Mouse (Mus musculus) forebrain, embryonic 14.5 days (tissue): ENCODE measurements at regions not wholly inside any gene's neighbourhood (a gene's known extent, or its start where the extent isn't known, plus 50 kb on each side); places are given as distances from the start of the nearest gene placed in this dataset.

Source experiments
- ATAC-seq: fragments of 200-750 bp; cut with Nextera tagmentation; 2 replicates; pipeline ENCODE4 v1.8.0; 2017; ENCODE audit warnings: mild to moderate bottlenecking, moderate library complexity
- DNase-seq: peaks from one replicate; pipeline ENCODE4 v3.0.0-alpha.2; 2015; ENCODE audit warnings: low spot score
- H3K27ac ChIP-seq: fragments of 300-500 bp; sonication (generic); 2 replicates; pipeline ENCODE4 v1.5.1; 2014; ENCODE audit warnings: low read depth, mild to moderate bottlenecking, control low read depth, low read length, moderate library complexity
- H3K27me3 ChIP-seq: fragments of 300-500 bp; sonication (generic); replicated peaks from 2 replicates; pipeline ENCODE4 v1.6.1; 2014; ENCODE audit warnings: low read length, control low read depth, mixed read lengths; ENCODE audit not compliant: control insufficient read depth, insufficient read depth
- H3K36me3 ChIP-seq: fragments of 300-500 bp; sonication (generic); 2 replicates; pipeline ENCODE4 v1.6.1; 2014; ENCODE audit warnings: low read length, control low read depth; ENCODE audit not compliant: control insufficient read depth, insufficient read depth
- H3K4me1 ChIP-seq: fragments of 300-500 bp; sonication (generic); 2 replicates; pipeline ENCODE4 v1.6.1; 2014; ENCODE audit warnings: antibody characterized with exemption, low read length, control low read depth; ENCODE audit not compliant: control insufficient read depth, insufficient read depth
- H3K4me2 ChIP-seq: fragments of 300-500 bp; sonication (generic); 2 replicates; pipeline ENCODE4 v1.6.1; 2014; ENCODE audit warnings: mild to moderate bottlenecking, control low read depth, low read length
- H3K4me3 ChIP-seq: fragments of 300-500 bp; sonication (generic); 2 replicates; pipeline ENCODE4 v1.5.1; 2014; ENCODE audit warnings: low read depth, low read length, control low read depth
- H3K9ac ChIP-seq: fragments of 300-500 bp; sonication (generic); 2 replicates; pipeline ENCODE4 v1.6.1; 2014; ENCODE audit warnings: mild to moderate bottlenecking, low read length, control low read depth, moderate library complexity
- H3K9me3 ChIP-seq: fragments of 300-500 bp; sonication (generic); replicated peaks from 2 replicates; pipeline ENCODE4 v1.6.1; 2016; ENCODE audit warnings: low read length, control low read depth, mixed read lengths; ENCODE audit not compliant: control insufficient read depth
- WGBS: fragments of 180-500 bp; shearing (Covaris S2); extraction: QIAGEN DNeasy Blood & Tissue Kit; methylation state at CpG from one replicate; pipeline ENCODE4 v1.1.7; 2014; 5-methylcytosine and 5-hydroxymethylcytosine counted together

DNA sequence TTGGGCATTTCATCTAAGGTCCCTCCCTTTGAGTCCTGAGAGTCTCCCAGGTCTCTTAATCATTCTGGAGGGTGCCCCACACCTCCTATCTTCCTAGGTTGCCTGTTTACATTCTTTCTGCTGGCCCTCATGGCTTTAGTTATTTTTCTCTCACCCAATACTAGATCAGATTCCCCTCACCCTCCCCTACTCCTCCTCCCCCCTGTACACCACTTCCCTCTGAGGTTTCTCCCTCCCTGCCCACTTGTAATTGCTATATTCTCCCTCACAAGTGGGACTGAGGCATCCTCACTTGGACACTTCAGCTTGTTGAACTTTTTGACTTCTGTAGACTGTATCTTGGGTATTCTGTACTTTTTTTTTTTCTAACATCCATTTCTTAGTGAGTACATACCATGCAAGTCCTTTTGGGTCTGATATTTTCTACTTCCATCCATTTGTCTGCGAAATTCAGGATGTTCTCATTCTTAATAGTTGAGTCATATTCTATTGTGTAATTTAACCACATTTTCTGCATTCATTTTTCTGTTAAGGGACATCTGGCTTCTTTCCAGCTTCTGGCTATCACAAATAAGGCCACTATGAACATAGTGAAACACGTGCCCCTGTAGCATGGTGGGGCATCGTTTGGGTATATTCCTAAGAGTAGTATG is 113.3 kb downstream of the 4931408C20Rik start:
- Histone ChIP-seq H3K4me3 (no peak overlapping the region), H3K9me3 (no peaks in the 10 kb centered on the region), H3K27ac (no peak overlapping the region), H3K4me2 (no peak overlapping the region), H3K36me3 (no peaks in the 10 kb centered on the region), H3K27me3 (no peaks in the 10 kb centered on the region), H3K9ac (no peak overlapping the region), H3K4me1 (no peaks in the 10 kb centered on the region)
- ATAC-seq (no peak), DNase-seq (no peak)
- WGBS, result 83% methylated on average over 3 of the region's 3 CpGs

DNA sequence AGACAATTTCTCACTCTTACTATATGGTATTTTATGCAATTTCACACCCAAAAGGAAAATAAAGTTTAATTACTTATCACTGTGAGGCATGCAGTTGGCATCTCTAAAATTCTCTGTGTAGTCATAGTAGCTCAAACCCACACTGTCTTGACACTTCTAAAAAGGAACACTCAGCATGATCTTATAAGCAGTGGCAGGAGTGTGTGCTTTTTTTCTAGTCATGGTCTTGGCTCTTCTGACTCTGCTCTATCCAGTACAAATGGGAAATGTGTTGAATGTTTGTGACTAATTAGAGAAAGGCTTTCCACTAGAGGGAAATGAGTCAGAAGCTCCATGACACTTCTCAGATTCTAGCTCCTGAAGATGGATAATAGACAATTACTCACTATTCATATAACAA is 127.8 kb downstream of the 4931408C20Rik start:
- Histone ChIP-seq H3K9ac (no peak overlapping the region), H3K4me1 (no peaks in the 10 kb centered on the region), H3K27ac (no peak overlapping the region), H3K36me3 (no peaks in the 10 kb centered on the region), H3K9me3 (no peaks in the 10 kb centered on the region), H3K27me3 (no peaks in the 10 kb centered on the region), H3K4me3 (no peak overlapping the region), H3K4me2 (no peak overlapping the region)
- DNase-seq (no peak), ATAC-seq (no peak)

DNA sequence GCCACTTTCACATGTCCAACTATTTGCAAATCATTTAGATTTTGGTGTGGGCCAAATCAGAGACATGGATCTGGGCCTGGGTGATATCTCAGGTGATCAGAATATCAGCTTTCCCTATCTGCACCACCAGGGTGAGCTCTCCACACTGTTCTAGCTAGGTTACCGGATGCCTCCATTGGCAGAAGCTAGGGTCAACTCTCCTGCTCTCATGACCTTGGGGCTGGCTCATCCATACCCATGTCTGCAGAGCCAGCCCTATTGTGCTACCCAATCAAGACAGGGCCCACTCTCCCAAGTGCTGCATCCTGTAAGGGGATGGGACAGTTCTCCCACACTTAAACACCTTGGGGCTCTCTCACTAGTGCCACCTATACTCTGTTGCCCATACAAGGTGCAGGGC is 162.7 kb downstream of the 4931408C20Rik start:
- Histone ChIP-seq H3K4me3 (no peak overlapping the region), H3K27me3 (no peaks in the 10 kb centered on the region), H3K9me3 (no peaks in the 10 kb centered on the region), H3K9ac (no peak overlapping the region), H3K4me2 (no peak overlapping the region), H3K36me3 (no peaks in the 10 kb centered on the region), H3K4me1 (no peaks in the 10 kb centered on the region), H3K27ac (no peak overlapping the region)
- DNase-seq, result no peak
- ATAC-seq, result no peak
- 81% methylated on average over 1 of the region's 1 CpGs for WGBS

DNA sequence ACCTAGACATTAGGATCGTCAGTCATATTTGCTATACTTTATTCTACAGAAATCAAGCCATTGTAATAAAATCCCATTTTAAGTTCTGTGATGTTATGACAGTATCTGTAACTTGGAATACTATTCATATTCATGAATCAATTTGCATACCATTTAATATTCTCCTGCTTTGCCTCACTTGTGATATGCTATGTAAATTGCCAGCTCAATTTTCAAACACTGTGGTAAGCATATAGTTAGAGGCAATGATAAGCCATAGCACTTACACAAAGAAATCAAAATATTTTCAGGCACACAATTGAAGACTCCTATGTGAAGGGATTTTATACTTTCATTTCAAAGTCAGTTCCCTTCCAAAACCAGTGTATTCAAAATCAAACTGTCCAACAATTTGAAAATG is 175.9 kb downstream of the 4931408C20Rik start:
- H3K9ac ChIP-seq, result no peak overlapping the region
- no peaks in the 10 kb centered on the region for H3K36me3 ChIP-seq
- H3K4me3 ChIP-seq, result no peak overlapping the region
- no peaks in the 10 kb centered on the region for H3K27me3 ChIP-seq
- ATAC-seq, result no peak
- H3K9me3 ChIP-seq, result no peaks in the 10 kb centered on the region
- no peaks in the 10 kb centered on the region for H3K4me1 ChIP-seq
- peak; percentile 35 for DNase-seq
- no peak overlapping the region for H3K4me2 ChIP-seq
- WGBS, result 82% methylated on average over 1 of the region's 1 CpGs
- H3K27ac ChIP-seq, result no peak overlapping the region
